Mouse (Mus musculus): ENCODE results near the gene Col27a1. TPM values are rescaled to one million over a fixed set of nuclear protein-coding genes. Genes with fewer than 3 reads are reported as not detected.
A peak's percentile ranks its signal among the peaks of the same experiment; 100 is the strongest.

Gene Col27a1
- total and polyA plus RNA-seq, 2 experiments from 2014 or later, result 1.4 to 9.5 TPM

- TF ChIP-seq CTCF (IDR thresholded peaks at IDR 0.05; ENCODE audit: low read depth), result peak; percentile 95
- H3K27me3 ChIP-seq (ENCODE audit: insufficient read depth, low read length), result peaks cover 24% of the 10 kb centered on the region
- peak; percentile 61; the same call in 1 of the 2 replicates for ATAC-seq
- H3K36me3 ChIP-seq (ENCODE audit: insufficient read depth, low read length), result no peaks in the 10 kb centered on the region
- H3K4me3 ChIP-seq (ENCODE audit: low read length), result peak overlapping the region; percentile 55
- WGBS, result under 1% methylated on average over 66 of the region's 71 CpGs
- H3K9me3 ChIP-seq (ENCODE audit: low read length), result no peaks in the 10 kb centered on the region
- peak overlapping the region; percentile 100 for H3K4me2 ChIP-seq (ENCODE audit: low read depth, low read length)
- DNase-seq (ENCODE audit: low spot score), result peak; percentile 82
- H3K9ac ChIP-seq (replicated peaks; ENCODE audit: low read length), result peak overlapping the region; percentile 52
- no peak overlapping the region for H3K27ac ChIP-seq
- peaks cover 7% of the 10 kb centered on the region; the same call in 1 of the 2 replicates for H3K4me1 ChIP-seq (ENCODE audit: insufficient read depth, low read length)
Observed at GRCm38 (mm10) chr4:63215185-63215992, 1.6 kb downstream of the Col27a1 start.

- Histone ChIP-seq H3K9ac (replicated peaks; ENCODE audit: low read length) (peak overlapping the region; percentile 52), H3K9me3 (ENCODE audit: low read length) (no peaks in the 10 kb centered on the region), H3K36me3 (ENCODE audit: insufficient read depth, low read length) (no peaks in the 10 kb centered on the region), H3K27ac (no peak overlapping the region), H3K4me3 (ENCODE audit: low read length) (peak overlapping the region; percentile 55), H3K4me2 (ENCODE audit: low read depth, low read length) (peak overlapping the region; percentile 100), H3K27me3 (ENCODE audit: insufficient read depth, low read length) (peaks cover 27% of the 10 kb centered on the region), H3K4me1 (ENCODE audit: insufficient read depth, low read length) (peaks cover 7% of the 10 kb centered on the region; the same call in 1 of the 2 replicates)
- TF ChIP-seq CTCF (IDR thresholded peaks at IDR 0.05; ENCODE audit: low read depth), result peak; percentile 75
- peak; percentile 58 for DNase-seq (ENCODE audit: low spot score)
- peak; percentile 61 for ATAC-seq
- 1% methylated on average over 24 of the region's 24 CpGs for WGBS
Observed at GRCm38 (mm10) chr4:63215993-63216531, 2.3 kb downstream of the Col27a1 start.

GRCm38 (mm10) chr4:63216566-63216965 is 2.8 kb downstream of the Col27a1 start:
- H3K27me3 ChIP-seq (ENCODE audit: insufficient read depth, low read length), result peaks cover 27% of the 10 kb centered on the region

GRCm38 (mm10) chr4:63217513-63217912 is 3.7 kb downstream of the Col27a1 start:
- 87% methylated on average over 6 of the region's 6 CpGs for WGBS
- Histone ChIP-seq H3K9ac (replicated peaks; ENCODE audit: low read length) (no peak overlapping the region), H3K4me2 (ENCODE audit: low read depth, low read length) (no peak overlapping the region), H3K9me3 (ENCODE audit: low read length) (no peaks in the 10 kb centered on the region), H3K27ac (no peak overlapping the region), H3K36me3 (ENCODE audit: insufficient read depth, low read length) (no peaks in the 10 kb centered on the region), H3K4me3 (ENCODE audit: low read length) (no peak overlapping the region), H3K4me1 (ENCODE audit: insufficient read depth, low read length) (peaks cover 7% of the 10 kb centered on the region; the same call in 1 of the 2 replicates), H3K27me3 (ENCODE audit: insufficient read depth, low read length) (peaks cover 20% of the 10 kb centered on the region)
- no peak for TF ChIP-seq CTCF (IDR thresholded peaks at IDR 0.05; ENCODE audit: low read depth)
- DNase-seq (ENCODE audit: low spot score) (no peak), ATAC-seq (no peak)

More at GRCm38 (mm10) chr4:63216566-63216965, 2.8 kb downstream of the Col27a1 start:
- Histone ChIP-seq H3K9me3 (ENCODE audit: low read length) (no peaks in the 10 kb centered on the region), H3K4me1 (ENCODE audit: insufficient read depth, low read length) (peaks cover 7% of the 10 kb centered on the region; the same call in 1 of the 2 replicates), H3K27ac (no peak overlapping the region), H3K4me3 (ENCODE audit: low read length) (no peak overlapping the region; the same call in 1 of the 2 replicates), H3K4me2 (ENCODE audit: low read depth, low read length) (peak overlapping the region; percentile 100), H3K9ac (replicated peaks; ENCODE audit: low read length) (no peak overlapping the region), H3K36me3 (ENCODE audit: insufficient read depth, low read length) (no peaks in the 10 kb centered on the region)
- WGBS, result 28% methylated on average over 9 of the region's 9 CpGs
- peak; percentile 44 for ATAC-seq
- no peak for TF ChIP-seq CTCF (IDR thresholded peaks at IDR 0.05; ENCODE audit: low read depth)
- peak; percentile 35 for DNase-seq (ENCODE audit: low spot score)

- Histone ChIP-seq H3K36me3 (ENCODE audit: insufficient read depth, low read length) (no peaks in the 10 kb centered on the region), H3K4me1 (ENCODE audit: insufficient read depth, low read length) (peaks cover 3% of the 10 kb centered on the region; the same call in 1 of the 2 replicates), H3K9me3 (ENCODE audit: low read length) (no peaks in the 10 kb centered on the region), H3K9ac (replicated peaks; ENCODE audit: low read length) (no peak overlapping the region), H3K27me3 (ENCODE audit: insufficient read depth, low read length) (peaks cover 5% of the 10 kb centered on the region), H3K27ac (no peak overlapping the region), H3K4me2 (ENCODE audit: low read depth, low read length) (no peak overlapping the region), H3K4me3 (ENCODE audit: low read length) (no peak overlapping the region)
- DNase-seq (ENCODE audit: low spot score) (no peak), ATAC-seq (no peak; the same call in 1 of the 2 replicates)
- TF ChIP-seq CTCF (IDR thresholded peaks at IDR 0.05; ENCODE audit: low read depth), result no peak
- 54% methylated on average over 3 of the region's 3 CpGs for WGBS
Observed at GRCm38 (mm10) chr4:63219059-63219458, 5.3 kb downstream of the Col27a1 start.

GRCm38 (mm10) chr4:63219635-63220034 is 5.8 kb downstream of the Col27a1 start:
- H3K4me3 ChIP-seq (ENCODE audit: low read length), result no peak overlapping the region
- no peaks in the 10 kb centered on the region for H3K9me3 ChIP-seq (ENCODE audit: low read length)
- no peak for TF ChIP-seq CTCF (IDR thresholded peaks at IDR 0.05; ENCODE audit: low read depth)
- no peak overlapping the region for H3K4me2 ChIP-seq (ENCODE audit: low read depth, low read length)
- no peak overlapping the region for H3K27ac ChIP-seq
- no peak for DNase-seq (ENCODE audit: low spot score)
- H3K9ac ChIP-seq (replicated peaks; ENCODE audit: low read length), result no peak overlapping the region
- H3K27me3 ChIP-seq (ENCODE audit: insufficient read depth, low read length), result peaks cover 3% of the 10 kb centered on the region; the same call in 1 of the 2 replicates
- no peaks in the 10 kb centered on the region for H3K4me1 ChIP-seq (ENCODE audit: insufficient read depth, low read length)
- H3K36me3 ChIP-seq (ENCODE audit: insufficient read depth, low read length), result no peaks in the 10 kb centered on the region
- WGBS, result 80% methylated on average over 6 of the region's 6 CpGs
- ATAC-seq, result no peak
